Mouse (Mus musculus): Measurements from ENCODE around the gene Nxpe5.

Nxpe5 gene

GRCm38 (mm10) chr5:138251144-138251543 is 25.4 kb downstream of the Nxpe5 start:
- DNase-seq (ENCODE audit: low read depth, low spot score) = no peak

- DNase-seq (ENCODE audit: low read depth, low spot score) = no peak
Measured at GRCm38 (mm10) chr5:138253061-138253460, 27.4 kb downstream of the Nxpe5 start.

GRCm38 (mm10) chr5:138255353-138256093 is 29.8 kb downstream of the Nxpe5 start, which contains the start of gene Lamtor4:
TSS of gene Lamtor4 (plus strand) at chr5:138255482.
- DNase-seq (ENCODE audit: low read depth, low spot score) = peak; percentile 94

- no peak for DNase-seq (ENCODE audit: low read depth, low spot score)
Measured at GRCm38 (mm10) chr5:138256094-138256467, 30.4 kb downstream of the Nxpe5 start.

GRCm38 (mm10) chr5:138256966-138257584 is 31.4 kb downstream of the Nxpe5 start:
- DNase-seq (ENCODE audit: low read depth, low spot score) = no peak

- no peak for DNase-seq (ENCODE audit: low read depth, low spot score)
Measured at GRCm38 (mm10) chr5:138257585-138257978, 31.9 kb downstream of the Nxpe5 start.

- no peak for DNase-seq (ENCODE audit: low read depth, low spot score)
Measured at GRCm38 (mm10) chr5:138258078-138258477, 32.4 kb downstream of the Nxpe5 start.

- DNase-seq (ENCODE audit: low read depth, low spot score) = no peak
Measured at GRCm38 (mm10) chr5:138258542-138258941, 32.8 kb downstream of the Nxpe5 start.

GRCm38 (mm10) chr5:138258993-138259392 is 33.3 kb downstream of the Nxpe5 start:
- DNase-seq (ENCODE audit: low read depth, low spot score) = no peak

GRCm38 (mm10) chr5:138260051-138260450 is 34.4 kb downstream of the Nxpe5 start:
- no peak for DNase-seq (ENCODE audit: low read depth, low spot score)

- DNase-seq (ENCODE audit: low read depth, low spot score) = no peak
Measured at GRCm38 (mm10) chr5:138260834-138261233, 35.1 kb downstream of the Nxpe5 start.

GRCm38 (mm10) chr5:138262001-138262400 is 36.3 kb downstream of the Nxpe5 start:
- DNase-seq (ENCODE audit: low read depth, low spot score) = no peak

GRCm38 (mm10) chr5:138262582-138263240 is 37.0 kb downstream of the Nxpe5 start:
- DNase-seq (ENCODE audit: low read depth, low spot score) = no peak

- DNase-seq (ENCODE audit: low read depth, low spot score) = peak; percentile 78
Measured at GRCm38 (mm10) chr5:138263260-138264206, 37.8 kb downstream of the Nxpe5 start, which contains the start of gene BC037034. TSS of gene BC037034 (minus strand) at chr5:138264033.

GRCm38 (mm10) chr5:138264207-138264578 is 38.5 kb downstream of the Nxpe5 start:
- DNase-seq (ENCODE audit: low read depth, low spot score) = no peak

- no peak for DNase-seq (ENCODE audit: low read depth, low spot score)
Measured at GRCm38 (mm10) chr5:138265712-138266111, 40.0 kb downstream of the Nxpe5 start.

- no peak for DNase-seq (ENCODE audit: low read depth, low spot score)
Measured at GRCm38 (mm10) chr5:138267114-138267513, 41.4 kb downstream of the Nxpe5 start.

GRCm38 (mm10) chr5:138268980-138269379 is 43.3 kb downstream of the Nxpe5 start:
- DNase-seq (ENCODE audit: low read depth, low spot score) = no peak

GRCm38 (mm10) chr5:138271232-138271631 is 45.5 kb downstream of the Nxpe5 start:
- no peak for DNase-seq (ENCODE audit: low read depth, low spot score)

- no peak for DNase-seq (ENCODE audit: low read depth, low spot score)
Measured at GRCm38 (mm10) chr5:138272409-138272923, 46.8 kb downstream of the Nxpe5 start, which contains the start of gene Gal3st4. TSS of gene Gal3st4 (minus strand) at chr5:138272840.

GRCm38 (mm10) chr5:138274186-138274585 is 48.5 kb downstream of the Nxpe5 start:
- DNase-seq (ENCODE audit: low read depth, low spot score) = no peak
